Mouse (Mus musculus) C2C12 (cell line): Measurements from ENCODE around the gene Naa80.

Experiments
- CTCF ChIP-seq: IDR thresholded peaks from one replicate; pipeline ENCODE4 v1.5.1; 2011; ENCODE audit not compliant: control insufficient read depth, insufficient read depth, insufficient read length
- FOSL1 ChIP-seq: IDR thresholded peaks from one replicate; pipeline ENCODE4 v1.8.0; 2011; ENCODE audit warnings: mild to moderate bottlenecking, low read length; ENCODE audit not compliant: poor library complexity, insufficient read depth, severe bottlenecking
- MYOG ChIP-seq: IDR thresholded peaks from one replicate; pipeline ENCODE4 v1.6.1; 2011; ENCODE audit not compliant: control insufficient read depth, insufficient read length; ENCODE audit errors: extremely low read depth
- USF1 ChIP-seq: IDR thresholded peaks from one replicate; pipeline ENCODE4 v1.6.1; 2011; ENCODE audit warnings: low read depth, mild to moderate bottlenecking, control low read depth, moderate library complexity

- TF ChIP-seq FOSL1 (no peak), CTCF (no peak), MYOG (no peak), USF1 (no peak)
These were observed 21.2 kb downstream of the Naa80 start for GRCm38 (mm10) chr9:107599842-107600241.
